Mouse (Mus musculus) liver, embryonic 12.5 days (tissue): ENCODE measurements around the gene Add2. TPM values are rescaled to one million over a fixed set of nuclear protein-coding genes. Genes with fewer than 3 reads are reported as not detected.
"Not testable (repeated sequence)": the region's sequence is repeated elsewhere in the genome, so short reads cannot be mapped to it uniquely, and the experiment has no call there.

Experiments used
- ATAC-seq: fragments of 200-750 bp; cut with Nextera tagmentation; 2 replicates; pipeline ENCODE4 v1.8.0; 2017; ENCODE audit warnings: moderate number of reproducible peaks, mild to moderate bottlenecking, moderate library complexity
- H3K27ac ChIP-seq: fragments of 300-500 bp; sonication (generic); 2 replicates; pipeline ENCODE4 v1.5.1; 2016; ENCODE audit warnings: mild to moderate bottlenecking
- H3K27me3 ChIP-seq: fragments of 300-500 bp; sonication (generic); replicated peaks from 2 replicates; pipeline ENCODE4 v1.6.1; 2016; ENCODE audit warnings: mild to moderate bottlenecking, moderate library complexity
- H3K36me3 ChIP-seq: fragments of 300-500 bp; sonication (generic); 2 replicates; pipeline ENCODE4 v1.6.1; 2016; ENCODE audit warnings: mild to moderate bottlenecking, moderate library complexity
- H3K4me1 ChIP-seq: fragments of 300-500 bp; sonication (generic); 2 replicates; pipeline ENCODE4 v1.6.1; 2016
- H3K4me2 ChIP-seq: fragments of 300-500 bp; sonication (generic); 2 replicates; pipeline ENCODE4 v1.6.1; 2016; ENCODE audit warnings: mild to moderate bottlenecking, moderate library complexity
- H3K4me3 ChIP-seq: fragments of 300-500 bp; sonication (generic); 2 replicates; pipeline ENCODE4 v1.5.1; 2016; ENCODE audit warnings: mild to moderate bottlenecking, moderate library complexity
- H3K9ac ChIP-seq: fragments of 300-500 bp; sonication (generic); 2 replicates; pipeline ENCODE4 v1.6.1; 2016; ENCODE audit warnings: mild to moderate bottlenecking, moderate library complexity
- H3K9me3 ChIP-seq: fragments of 300-500 bp; sonication (generic); replicated peaks from 2 replicates; pipeline ENCODE4 v1.6.1; 2016; ENCODE audit warnings: mild to moderate bottlenecking, moderate library complexity
- WGBS: fragments of 180-500 bp; shearing (Covaris S2); methylation state at CpG from one replicate; pipeline ENCODE4 v1.1.7; 2016; ENCODE audit not compliant: insufficient replicate concordance; 5-methylcytosine and 5-hydroxymethylcytosine counted together
- polyA plus RNA-seq: library from polyadenylated mRNA; unstranded; fragments of >200 nt; fragmentation: Nextera tagmentation; extraction: Ambion mirVana; gene quantifications from 2 replicates; pipeline ENCODE4 v1.2.1, GENCODE M21; 2016

Gene Add2
- 96.9 and 97.2 TPM in 2 replicates for polyA plus RNA-seq

- peak within 1 kb of the TSS; percentile 42 for H3K4me3 ChIP-seq
- no peaks in the 10 kb centered on the region for H3K9me3 ChIP-seq
- WGBS = 4% methylated on average over 56 of the region's 56 CpGs
- peaks cover 78% of the 10 kb centered on the region for H3K27me3 ChIP-seq
- 0 out of 2 replicates have a peak within 1 kb of the TSS, but pooled peaks have one; percentile 14 for H3K9ac ChIP-seq
- peaks cover 6% of the 10 kb centered on the region; the same call in 1 of the 2 replicates for H3K4me1 ChIP-seq
- peak within 1 kb of the TSS; percentile 64 for H3K4me2 ChIP-seq
- ATAC-seq = no peak
- no peaks in the 10 kb centered on the region for H3K36me3 ChIP-seq
- H3K27ac ChIP-seq = no peak within 1 kb of the TSS
Measured at GRCm38 (mm10) chr6:86028601-86029322, at the start of gene Add2. Gene Add2, plus strand, starts transcription at chr6:86028681.

- H3K9me3 ChIP-seq = not testable (repeated sequence)
Measured at GRCm38 (mm10) chr6:85978736-85979135, 49.7 kb upstream of the Add2 start.

GRCm38 (mm10) chr6:85984351-85984750 lies 44.1 kb upstream of the Add2 start:
- WGBS = 69% methylated on average over 8 of the region's 8 CpGs
- ATAC-seq = no peak
- Histone ChIP-seq H3K36me3 (no peaks in the 10 kb centered on the region), H3K9me3 (no peaks in the 10 kb centered on the region), H3K27ac (no peak overlapping the region), H3K27me3 (no peaks in the 10 kb centered on the region; the same call in 1 of the 2 replicates), H3K4me3 (no peak overlapping the region), H3K4me2 (no peak overlapping the region), H3K9ac (no peak overlapping the region), H3K4me1 (no peaks in the 10 kb centered on the region)

More at GRCm38 (mm10) chr6:85978736-85979135, 49.7 kb upstream of the Add2 start:
- WGBS = 63% methylated on average over 4 of the region's 4 CpGs
- not testable (repeated sequence) for H3K27me3 ChIP-seq, H3K9ac ChIP-seq, ATAC-seq, H3K27ac ChIP-seq, H3K4me2 ChIP-seq, H3K4me3 ChIP-seq, H3K36me3 ChIP-seq
- H3K4me1 ChIP-seq = peaks cover 13% of the 10 kb centered on the region

GRCm38 (mm10) chr6:85989570-85989969 lies 38.9 kb upstream of the Add2 start:
- H3K4me3 ChIP-seq, H3K27ac ChIP-seq, H3K27me3 ChIP-seq, ATAC-seq, H3K36me3 ChIP-seq, H3K4me1 ChIP-seq, H3K9ac ChIP-seq, H3K4me2 ChIP-seq, H3K9me3 ChIP-seq: not testable (repeated sequence)
- 59% methylated on average over 5 of the region's 5 CpGs for WGBS

- not testable (repeated sequence) for H3K9ac ChIP-seq, H3K4me1 ChIP-seq, H3K36me3 ChIP-seq, H3K4me2 ChIP-seq, H3K4me3 ChIP-seq, ATAC-seq, H3K9me3 ChIP-seq, H3K27me3 ChIP-seq, H3K27ac ChIP-seq
- WGBS = 68% methylated on average over 5 of the region's 5 CpGs
Measured at GRCm38 (mm10) chr6:85990774-85991173, 37.7 kb upstream of the Add2 start.

GRCm38 (mm10) chr6:86003405-86003925 lies 25.0 kb upstream of the Add2 start:
- Histone ChIP-seq H3K9me3 (no peaks in the 10 kb centered on the region), H3K4me1 (peaks cover 6% of the 10 kb centered on the region; the same call in 1 of the 2 replicates), H3K27me3 (peaks cover 12% of the 10 kb centered on the region), H3K36me3 (no peaks in the 10 kb centered on the region), H3K9ac (no peak overlapping the region), H3K4me2 (no peak overlapping the region), H3K27ac (no peak overlapping the region), H3K4me3 (no peak overlapping the region)
- 60% methylated on average over 18 of the region's 18 CpGs for WGBS
- ATAC-seq = no peak

- H3K4me1 ChIP-seq = peaks cover 6% of the 10 kb centered on the region; the same call in 1 of the 2 replicates
- H3K4me2 ChIP-seq = peak overlapping the region; percentile 54
- no peak overlapping the region for H3K27ac ChIP-seq
- WGBS = 9% methylated on average over 18 of the region's 18 CpGs
- no peak overlapping the region for H3K9ac ChIP-seq
- H3K36me3 ChIP-seq = no peaks in the 10 kb centered on the region
- ATAC-seq = peak; percentile 77
- H3K27me3 ChIP-seq = peaks cover 16% of the 10 kb centered on the region
- no peaks in the 10 kb centered on the region for H3K9me3 ChIP-seq
- H3K4me3 ChIP-seq = peak overlapping the region; percentile 25; the same call in 1 of the 2 replicates
Measured at GRCm38 (mm10) chr6:86004271-86005148, 24.0 kb upstream of the Add2 start.

- WGBS = 24% methylated on average over 4 of the region's 4 CpGs
- no peaks in the 10 kb centered on the region for H3K4me1 ChIP-seq
- no peak for ATAC-seq
- H3K27me3 ChIP-seq = peaks cover 30% of the 10 kb centered on the region
- no peak overlapping the region for H3K4me3 ChIP-seq
- no peak overlapping the region for H3K4me2 ChIP-seq
- H3K9me3 ChIP-seq = no peaks in the 10 kb centered on the region
- no peak overlapping the region for H3K27ac ChIP-seq
- H3K9ac ChIP-seq = no peak overlapping the region
- H3K36me3 ChIP-seq = no peaks in the 10 kb centered on the region
Measured at GRCm38 (mm10) chr6:86009980-86010379, 18.5 kb upstream of the Add2 start.

GRCm38 (mm10) chr6:86014812-86015211 lies 13.7 kb upstream of the Add2 start:
- H3K4me3 ChIP-seq, H3K4me2 ChIP-seq, H3K9me3 ChIP-seq, H3K36me3 ChIP-seq, H3K9ac ChIP-seq, H3K27ac ChIP-seq, H3K4me1 ChIP-seq: not testable (repeated sequence)
- ATAC-seq = peak; percentile 35; the same call in 1 of the 2 replicates
- 39% methylated on average over 5 of the region's 5 CpGs for WGBS
- peaks cover 29% of the 10 kb centered on the region; the same call in 1 of the 2 replicates for H3K27me3 ChIP-seq

GRCm38 (mm10) chr6:86015871-86016270 lies 12.6 kb upstream of the Add2 start, which contains the start of gene Figla:
Gene Figla, plus strand, starts transcription at chr6:86016171.
- Histone ChIP-seq H3K27ac (no peak within 1 kb of the TSS), H3K36me3 (no peaks in the 10 kb centered on the region)

GRCm38 (mm10) chr6:86016793-86017350 lies 11.6 kb upstream of the Add2 start:
- Histone ChIP-seq H3K9me3 (no peaks in the 10 kb centered on the region), H3K27ac (no peak overlapping the region), H3K4me2 (no peak overlapping the region), H3K4me1 (peaks cover 3% of the 10 kb centered on the region; the same call in 1 of the 2 replicates), H3K36me3 (no peaks in the 10 kb centered on the region), H3K27me3 (peaks cover 24% of the 10 kb centered on the region; the same call in 1 of the 2 replicates), H3K4me3 (no peak overlapping the region), H3K9ac (no peak overlapping the region)
- 0 out of 2 replicates have a peak, but pooled peaks have one; percentile 6 for ATAC-seq
- WGBS = 69% methylated on average over 23 of the region's 23 CpGs

More at GRCm38 (mm10) chr6:86015871-86016270, 12.6 kb upstream of the Add2 start, which contains the start of gene Figla:
- Histone ChIP-seq H3K4me3 (no peak within 1 kb of the TSS), H3K4me1 (peaks cover 3% of the 10 kb centered on the region; the same call in 1 of the 2 replicates), H3K27me3 (peaks cover 27% of the 10 kb centered on the region; the same call in 1 of the 2 replicates), H3K9me3 (no peaks in the 10 kb centered on the region), H3K4me2 (no peak within 1 kb of the TSS), H3K9ac (no peak within 1 kb of the TSS)
- ATAC-seq = no peak
- WGBS = 70% methylated on average over 9 of the region's 9 CpGs
